Mouse (Mus musculus) cerebellum, adult 9-10 months (tissue): ENCODE results near the gene Avp.

Experiments
- DNase-seq: peaks from one replicate; pipeline ENCODE4 v3.0.0; 2022

Gene Avp

GRCm38 (mm10) chr2:130582552-130582951, at the start of gene Avp:
Gene Avp, minus strand, starts transcription at chr2:130582554.
- no peak for DNase-seq

DNA sequence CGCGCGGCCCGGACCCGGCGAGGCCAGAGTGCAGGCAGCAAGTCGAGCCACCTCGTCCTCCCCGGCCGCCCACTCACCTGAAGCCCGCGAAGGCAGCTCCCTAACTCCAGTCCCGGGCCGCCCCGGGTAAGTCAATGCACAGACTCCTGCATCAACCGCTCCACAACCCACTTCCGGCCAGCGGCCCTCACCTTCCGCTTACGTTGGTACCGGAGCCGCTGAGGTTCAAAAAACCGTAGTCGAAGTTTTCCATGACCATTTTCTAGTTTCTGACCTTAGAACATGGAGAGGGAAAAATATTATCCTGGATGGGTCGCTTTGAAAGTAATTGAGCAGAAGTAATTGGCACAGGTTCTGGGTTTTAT, 47.5 kb upstream of the Avp start, which contains the start of the genes Fastkd5 and Ubox5:
Gene Fastkd5 (minus strand): TSS at position 189 of the 365 bp plus-strand sequence.
Gene Ubox5 (minus strand): TSS at position 200 of the 365 bp plus-strand sequence.
- peak; percentile 91 for DNase-seq

DNA sequence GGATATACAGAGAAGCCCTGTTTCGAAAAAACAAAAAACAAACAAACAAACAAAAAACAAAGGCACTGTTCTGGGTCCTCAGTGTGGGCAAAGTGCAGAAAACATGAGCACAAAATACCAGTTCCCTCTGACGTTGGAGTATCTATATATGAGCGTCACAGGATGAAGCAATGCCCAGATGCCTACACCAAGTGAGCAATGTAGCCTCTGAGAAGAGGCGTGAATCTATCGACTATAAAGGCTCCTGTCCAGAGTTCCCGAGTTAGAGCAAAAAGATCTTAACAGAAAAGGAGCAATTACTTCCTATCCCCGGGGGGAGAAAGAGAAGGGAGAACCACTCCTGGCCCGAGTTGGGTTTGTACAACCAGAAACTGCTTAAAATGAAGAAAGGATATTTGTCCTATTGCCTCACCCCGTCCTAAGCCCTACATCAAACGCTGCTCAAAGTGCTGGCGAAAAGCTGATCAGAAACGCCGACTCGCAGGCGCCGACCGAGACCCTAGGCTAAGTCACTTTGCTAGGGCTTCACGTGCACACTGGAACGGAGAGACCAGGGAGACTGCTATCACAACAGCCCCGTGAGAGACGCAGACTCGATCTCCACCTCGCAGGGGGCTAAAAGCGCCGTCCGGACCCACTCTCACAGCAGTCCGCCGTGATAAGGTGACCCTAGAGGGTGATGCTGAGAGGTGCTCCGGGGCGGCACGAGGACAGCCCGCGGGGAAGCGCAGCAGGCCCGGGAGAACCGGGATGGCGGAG, 46.9 kb upstream of the Avp start:
- DNase-seq = peak; percentile 41

DNA sequence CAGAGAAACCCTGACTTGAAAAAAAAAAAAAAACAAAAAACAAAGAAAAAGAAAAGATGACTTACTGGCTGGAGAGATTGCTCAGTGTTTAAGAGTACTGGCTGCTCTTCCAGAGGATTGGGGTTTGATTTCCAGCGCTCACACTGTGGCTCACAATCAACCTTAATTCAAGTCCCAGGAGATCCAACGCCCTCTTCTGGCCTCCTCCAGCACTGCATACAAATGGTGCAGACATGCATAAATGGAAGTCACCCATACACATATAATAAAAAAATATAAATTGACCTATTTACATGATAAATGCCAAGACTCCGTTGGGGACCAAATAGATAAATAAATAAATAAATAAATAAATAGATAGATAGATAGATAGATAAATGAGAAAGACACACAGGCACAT, 46.1 kb upstream of the Avp start:
- DNase-seq = peak; percentile 64

GRCm38 (mm10) chr2:130618972-130619371, 36.6 kb upstream of the Avp start:
- DNase-seq = no peak

- DNase-seq = peak; percentile 45
These were observed 30.7 kb upstream of the Avp start for GRCm38 (mm10) chr2:130613091-130613490.

- DNase-seq = no peak
These were observed 19.8 kb upstream of the Avp start for GRCm38 (mm10) chr2:130602195-130602594.

- DNase-seq = no peak
These were observed 16.0 kb upstream of the Avp start for GRCm38 (mm10) chr2:130598399-130598798.

DNA sequence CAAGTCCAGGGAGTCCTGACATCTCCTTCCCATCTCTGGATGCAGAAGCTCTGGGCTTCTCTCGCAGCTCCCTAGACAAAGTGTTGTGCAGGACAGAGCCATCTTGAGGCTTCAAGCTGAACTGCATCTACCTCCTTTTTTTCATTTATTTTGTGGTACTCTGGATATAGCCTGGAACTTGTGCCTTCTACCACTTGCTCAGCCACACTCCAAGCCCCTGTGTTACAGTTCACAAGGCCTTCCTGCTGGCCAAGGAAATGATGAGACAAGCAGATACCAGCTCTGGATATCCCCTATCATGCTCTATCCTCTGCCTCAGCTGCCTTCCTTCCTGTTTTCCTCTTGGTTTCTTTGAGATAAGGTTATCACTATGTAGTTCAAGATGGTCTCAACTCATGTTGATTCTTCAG, 15.3 kb upstream of the Avp start:
- DNase-seq = peak; percentile 57

DNA sequence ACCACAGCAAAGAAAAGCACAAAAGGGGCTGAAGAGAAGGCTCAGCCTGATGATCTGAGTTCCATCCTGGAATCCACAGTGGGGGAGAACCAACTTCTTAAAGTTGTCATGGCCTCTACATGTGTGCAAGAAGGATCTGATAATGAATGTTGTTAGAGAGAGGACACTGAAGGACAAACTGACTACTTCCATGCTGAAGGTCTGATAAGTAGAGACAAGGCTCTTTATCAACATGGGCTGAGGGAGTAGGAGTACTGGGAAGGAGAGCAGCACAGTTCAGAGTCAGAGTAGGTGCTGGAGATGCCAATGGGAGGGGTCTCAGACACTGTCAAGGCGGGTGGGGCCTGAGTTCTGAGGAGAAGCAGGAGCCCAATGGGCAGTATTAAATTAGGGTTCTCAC, 13.2 kb upstream of the Avp start:
- no peak for DNase-seq

GRCm38 (mm10) chr2:130591016-130591415, 8.7 kb upstream of the Avp start:
- DNase-seq = no peak

DNA sequence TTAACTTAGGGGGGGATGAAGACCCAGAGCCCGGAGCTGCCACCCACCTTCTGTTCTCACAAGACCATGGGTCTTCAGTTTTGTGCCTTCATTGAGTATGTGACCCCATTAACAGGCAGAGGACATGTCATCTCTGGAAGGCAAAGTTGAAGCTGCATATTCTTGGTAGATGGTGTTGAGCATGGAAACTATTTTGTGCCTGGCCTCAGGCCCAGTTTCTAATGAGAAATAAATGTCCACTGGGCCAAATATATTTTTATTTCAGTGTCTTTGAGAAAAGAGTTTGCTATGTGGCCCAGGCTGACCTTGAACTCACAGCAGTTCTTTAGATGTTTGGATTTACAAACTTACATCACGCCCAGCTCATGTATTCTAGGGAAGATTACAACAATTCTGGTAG, 7.4 kb upstream of the Avp start:
- DNase-seq = no peak

DNA sequence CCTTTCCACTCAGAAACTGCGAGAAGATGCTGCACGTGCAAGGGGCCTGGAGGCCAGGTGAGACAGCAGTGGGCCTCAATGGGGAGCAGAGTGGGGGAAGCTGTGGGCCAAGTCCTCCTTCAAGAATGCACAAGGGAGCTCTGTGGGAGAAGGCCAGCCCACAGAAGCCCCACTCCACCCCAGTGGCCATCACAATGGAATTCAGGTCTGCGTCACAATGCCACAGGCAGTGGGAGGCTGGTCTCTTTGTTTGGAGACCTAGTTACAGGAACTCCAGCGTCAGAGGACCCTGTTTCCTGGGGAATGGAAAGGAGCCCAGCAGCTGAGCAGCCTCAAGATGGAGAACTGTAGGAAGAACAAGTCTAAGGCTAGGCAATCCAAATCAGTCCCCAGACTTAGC, 6.8 kb upstream of the Avp start:
- no peak for DNase-seq

- DNase-seq = no peak
These were observed 6.0 kb upstream of the Avp start for GRCm38 (mm10) chr2:130588373-130588772.

- no peak for DNase-seq
These were observed 3.7 kb upstream of the Avp start for GRCm38 (mm10) chr2:130586016-130586415.

DNA sequence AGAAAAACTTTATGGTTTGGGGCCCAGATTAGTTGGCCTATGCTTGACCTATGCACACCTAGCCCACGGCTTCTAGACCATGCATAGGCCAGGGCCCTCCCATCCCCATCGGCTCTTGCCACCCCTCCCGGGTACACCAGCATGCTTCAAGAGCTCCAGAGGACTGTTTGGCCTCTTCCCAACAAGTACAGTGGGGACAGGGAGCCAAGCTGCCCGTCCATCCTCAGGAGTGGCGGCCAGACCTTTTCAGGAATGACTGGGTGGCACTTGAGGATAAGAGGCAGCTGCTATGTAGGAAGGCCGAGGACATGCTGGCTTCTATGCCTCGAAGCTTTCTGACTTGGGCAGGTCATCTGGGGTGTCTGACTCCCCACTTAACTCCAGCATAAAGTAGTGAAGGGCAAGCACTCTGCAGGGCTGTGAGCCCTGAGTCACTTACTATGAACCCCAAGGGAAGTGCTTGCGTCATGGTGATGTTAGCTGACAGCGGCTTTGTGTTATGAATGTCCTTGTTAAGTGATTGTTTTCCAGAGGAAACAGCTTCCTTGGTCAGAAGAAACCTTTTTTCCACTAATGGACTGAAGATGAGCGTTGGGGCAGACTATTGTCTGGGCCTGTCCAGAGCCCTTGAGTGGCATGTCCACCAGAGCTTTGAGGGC, 1.7 kb upstream of the Avp start:
- no peak for DNase-seq

- DNase-seq = no peak
These were observed 1.2 kb downstream of the Avp start for GRCm38 (mm10) chr2:130581201-130581600.

DNA sequence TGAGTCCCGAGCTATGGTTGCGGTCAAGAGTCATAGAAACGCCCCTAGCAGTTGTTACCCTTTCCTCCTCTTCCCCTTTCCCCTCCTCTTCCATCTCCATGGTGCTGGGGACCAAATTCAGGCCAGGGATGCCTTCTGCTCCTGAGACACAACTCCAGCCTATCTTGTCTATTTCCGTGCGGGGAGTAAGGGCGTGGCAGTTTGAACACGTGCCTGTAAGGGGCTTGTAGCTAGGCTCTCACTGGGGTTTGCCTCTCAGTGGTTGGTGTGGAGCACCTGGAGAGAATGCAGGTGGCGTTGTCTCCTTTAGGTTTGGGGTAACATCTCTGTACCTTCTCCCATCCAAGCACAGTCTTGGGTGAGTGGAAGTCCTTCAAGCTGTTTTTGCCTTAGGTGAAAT, 2.6 kb downstream of the Avp start:
- no peak for DNase-seq

DNA sequence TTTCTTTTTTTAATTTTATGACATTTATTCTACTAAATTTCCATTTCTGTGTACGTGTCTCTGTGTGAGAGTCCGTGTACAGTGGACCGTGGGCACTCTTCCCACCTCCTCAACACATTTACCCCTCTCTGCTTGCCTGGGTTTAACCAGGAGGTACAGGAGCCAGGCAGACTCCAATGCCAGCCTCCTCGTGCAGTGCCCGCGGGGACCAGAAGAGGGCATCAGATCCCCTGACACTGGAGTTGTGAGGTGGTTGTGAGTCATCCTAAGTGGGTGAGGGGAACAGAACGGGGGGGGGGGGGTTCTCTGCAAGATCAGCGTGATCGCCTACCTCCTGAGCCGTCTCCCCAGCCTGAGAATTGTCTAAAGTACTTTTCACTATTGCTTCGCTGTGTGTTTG, 4.2 kb downstream of the Avp start:
- peak; percentile 75 for DNase-seq

- no peak for DNase-seq
These were observed 4.7 kb downstream of the Avp start for GRCm38 (mm10) chr2:130577632-130578031.

- DNase-seq = no peak
These were observed 5.3 kb downstream of the Avp start for GRCm38 (mm10) chr2:130577021-130577420.

DNA sequence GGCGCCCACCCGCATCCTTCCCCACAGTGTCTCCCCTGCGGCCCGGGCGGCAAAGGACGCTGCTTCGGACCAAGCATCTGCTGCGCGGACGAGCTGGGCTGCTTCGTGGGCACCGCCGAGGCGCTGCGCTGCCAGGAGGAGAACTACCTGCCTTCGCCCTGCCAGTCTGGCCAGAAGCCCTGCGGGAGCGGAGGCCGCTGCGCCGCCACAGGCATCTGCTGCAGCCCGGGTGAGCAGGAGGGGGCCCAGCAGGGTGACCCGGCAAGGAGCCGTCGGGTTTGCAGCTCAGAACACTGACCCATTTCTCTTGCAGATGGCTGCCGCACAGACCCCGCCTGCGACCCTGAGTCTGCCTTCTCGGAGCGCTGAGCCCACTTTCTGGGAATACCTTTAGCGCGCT, 5.8 kb downstream of the Avp start:
- peak; percentile 51 for DNase-seq

GRCm38 (mm10) chr2:130575873-130576272, 6.5 kb downstream of the Avp start, which contains the start of gene Oxt:
Gene Oxt, plus strand, starts transcription at chr2:130576173.
- DNase-seq = no peak

- DNase-seq = no peak
These were observed 7.4 kb downstream of the Avp start for GRCm38 (mm10) chr2:130574960-130575359.
